Mouse (Mus musculus) lung, postnatal 36 days (tissue): ENCODE measurements around the gene Olfr384.
"Not testable (repeated sequence)": the region's sequence is repeated elsewhere in the genome, so short reads cannot be mapped to it uniquely, and the experiment has no call there.

Source experiments
- DNase-seq: peaks from one replicate; pipeline ENCODE4 v3.0.0; 2022; ENCODE audit warnings: mixed read lengths

Olfr384 gene

GRCm38 (mm10) chr11:73598294-73598693 lies at the start of gene Olfr384:
Gene Olfr384 (plus strand): TSS chr11:73598594.
- no peak for DNase-seq

GRCm38 (mm10) chr11:73579871-73580270 lies 18.5 kb upstream of the Olfr384 start:
- no peak for DNase-seq

DNA sequence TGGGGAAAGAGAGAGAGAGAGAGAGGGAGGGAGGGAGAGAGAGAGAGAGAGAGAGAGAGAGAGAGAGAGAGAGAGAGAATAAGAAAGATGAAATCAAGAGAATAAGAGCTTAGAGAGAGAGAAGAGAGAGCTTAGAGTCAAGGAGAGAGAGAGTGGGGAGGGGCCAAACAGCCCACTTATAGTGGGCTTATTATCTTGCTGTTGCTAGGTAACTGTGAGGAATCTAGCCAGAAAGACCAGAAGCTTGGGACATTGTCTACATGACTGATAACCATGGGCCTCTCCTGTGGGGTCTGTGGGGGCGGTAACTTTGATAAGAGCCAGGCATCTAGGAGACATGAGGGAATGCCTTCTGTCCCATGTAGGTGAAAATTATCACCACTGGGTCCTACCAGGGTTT lies 15.2 kb upstream of the Olfr384 start:
- not testable (repeated sequence) for DNase-seq

DNA sequence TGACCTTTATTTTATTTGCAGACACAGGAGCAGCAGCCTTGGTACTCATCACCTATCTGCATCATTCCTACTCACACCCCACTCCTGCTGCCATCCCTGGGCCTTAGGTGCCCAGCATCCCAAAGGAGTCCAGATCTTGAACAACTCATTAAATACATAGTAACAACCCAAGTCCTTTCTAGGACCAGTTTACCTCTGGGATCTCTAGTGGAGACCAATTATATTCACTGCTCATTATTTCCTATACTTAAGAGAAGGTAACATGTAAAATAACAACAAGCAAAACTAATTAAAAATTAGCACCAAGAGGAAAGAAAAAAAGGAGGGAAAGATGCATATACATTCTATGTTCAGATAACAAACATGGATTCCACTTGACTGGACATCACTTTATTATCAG lies 5.5 kb upstream of the Olfr384 start, which contains the start of gene Olfr385:
TSS of gene Olfr385 (minus strand) at position 101 of the 400 bp plus-strand sequence.
- DNase-seq: no peak
